In the genomic region with DNA sequence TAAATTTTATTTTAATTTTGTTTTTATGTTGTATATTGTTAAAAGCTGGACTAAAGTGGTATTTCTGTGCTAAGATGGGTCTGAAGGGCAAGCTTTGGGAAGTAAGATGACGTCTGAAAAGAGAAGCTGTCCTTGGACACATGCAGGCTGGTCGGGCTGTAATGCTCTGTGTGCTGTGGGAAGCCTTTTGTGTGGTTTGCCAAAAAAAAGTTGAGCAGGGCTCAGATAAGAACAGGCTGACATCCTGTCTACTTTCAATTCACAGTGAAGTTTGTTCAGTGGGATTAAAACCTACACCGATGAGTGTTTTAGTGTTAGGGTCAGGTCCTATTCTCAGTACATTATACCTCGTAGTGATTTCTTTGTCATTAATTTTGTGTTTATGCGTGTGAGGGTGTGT, we compare ENCODE assay signal across 13 mouse cellular contexts. TPM values are rescaled to one million over a fixed set of nuclear protein-coding genes. Genes with fewer than 3 reads are reported as not detected.
A peak's percentile ranks its signal among the peaks of the same experiment; 100 is the strongest.
DNase-seq lines count a peak whose midpoint lies in the region; ATAC-seq and TF ChIP-seq lines count a peak whose summit lies in the region.
"Had no signal": no experiment of that assay in that cellular context is flagged by ENCODE, and none has a peak within 500 bp of the region (broad histone marks: within the 10 kb centered on the region; RNA-seq: fewer than 3 reads in every experiment).

No protein-coding gene starts in this region.

- no peaks in the 10 kb centered on the region for H3K27me3 ChIP-seq in liver, embryonic 11.5 days (replicated peaks; ENCODE audit: control insufficient read depth, insufficient read depth, low read length)
- no peaks in the 10 kb centered on the region for H3K27me3 ChIP-seq in liver, postnatal 0 days (ENCODE audit: insufficient read depth, low read length)
- no peaks in the 10 kb centered on the region for H3K27me3 ChIP-seq in heart, postnatal 0 days (ENCODE audit: control insufficient read depth, insufficient read depth, low read length)
- H3K27me3 ChIP-seq: liver, embryonic 15.5 days had no signal

- no peak overlapping the region for H3K27ac ChIP-seq in liver, embryonic 11.5 days (ENCODE audit: low read depth, low read length)
- H3K27ac ChIP-seq in liver, postnatal 0 days (ENCODE audit: low read depth): no peak overlapping the region
- H3K27ac ChIP-seq in heart, postnatal 0 days (ENCODE audit: low read depth): 0 out of 2 replicates have a peak overlapping the region, but pooled peaks have one; percentile 53
- H3K27ac ChIP-seq: liver, embryonic 15.5 days; midbrain, embryonic 10.5 days had no signal

- no peak overlapping the region for H3K9ac ChIP-seq in liver, embryonic 11.5 days (ENCODE audit: low read depth, low read length)
- H3K9ac ChIP-seq in liver, postnatal 0 days (replicated peaks): no peak overlapping the region
- H3K9ac ChIP-seq in heart, postnatal 0 days (replicated peaks; ENCODE audit: low read depth, low read length): no peak overlapping the region
- H3K9ac ChIP-seq: liver, embryonic 15.5 days had no signal

- peaks cover 31% of the 10 kb centered on the region for H3K36me3 ChIP-seq in liver, embryonic 11.5 days (ENCODE audit: control insufficient read depth, insufficient read depth, low read length)
- H3K36me3 ChIP-seq in liver, postnatal 0 days (replicated peaks; ENCODE audit: insufficient read depth, low read length): peaks cover 62% of the 10 kb centered on the region
- H3K36me3 ChIP-seq in heart, postnatal 0 days (replicated peaks; ENCODE audit: control insufficient read depth, insufficient read depth, low read length): peaks cover 52% of the 10 kb centered on the region

- no peaks in the 10 kb centered on the region for H3K9me3 ChIP-seq in liver, embryonic 11.5 days (ENCODE audit: control insufficient read depth, low read length)
- H3K9me3 ChIP-seq in liver, postnatal 0 days (ENCODE audit: low read length): no peaks in the 10 kb centered on the region
- H3K9me3 ChIP-seq in heart, postnatal 0 days (replicated peaks; ENCODE audit: control insufficient read depth, low read length): no peaks in the 10 kb centered on the region
- H3K9me3 ChIP-seq: liver, embryonic 15.5 days; midbrain, embryonic 10.5 days had no signal

- TF ChIP-seq CTCF in liver, postnatal 0 days (IDR thresholded peaks at IDR 0.05; ENCODE audit: low read depth): no peak
- TF ChIP-seq CTCF in heart, postnatal 0 days (IDR thresholded peaks at IDR 0.05; ENCODE audit: low read depth): no peak

- no peak overlapping the region for H3K4me2 ChIP-seq in liver, embryonic 11.5 days
- H3K4me2 ChIP-seq in liver, postnatal 0 days (ENCODE audit: low read depth, low read length): no peak overlapping the region
- H3K4me2 ChIP-seq in heart, postnatal 0 days (ENCODE audit: low read depth, low read length): no peak overlapping the region
- H3K4me2 ChIP-seq: liver, embryonic 15.5 days had no signal

- DNase-seq in liver, embryonic 11.5 days (ENCODE audit: low spot score): no peak
- DNase-seq in liver, postnatal 0 days: no peak
- peak; percentile 25 for DNase-seq in CD4-positive, CD25-positive, alpha-beta regulatory T cell, adult 2 months (ENCODE audit: low read depth, low spot score)
- DNase-seq in T-cell, adult 2 months (ENCODE audit: low spot score): peak; percentile 62
- DNase-seq in heart, postnatal 0 days (ENCODE audit: low spot score): peak; percentile 29
- no peak for DNase-seq in urinary bladder, adult 18-20 months (ENCODE audit: low spot score in 2 of 2)
- DNase-seq in gastrocnemius, postnatal 10 days: no peak
- DNase-seq in right cerebral cortex, adult 18-20 months: no peak
- DNase-seq: cerebellum, adult 11 months; kidney, adult 18-20 months; left cerebral cortex, postnatal 4 days had no signal

- H3K4me3 ChIP-seq in liver, embryonic 11.5 days (ENCODE audit: low read depth, low read length): no peak overlapping the region
- H3K4me3 ChIP-seq in liver, postnatal 0 days (ENCODE audit: low read depth, low read length): no peak overlapping the region
- H3K4me3 ChIP-seq in heart, postnatal 0 days (ENCODE audit: low read depth, low read length): no peak overlapping the region
- H3K4me3 ChIP-seq: liver, embryonic 15.5 days; midbrain, embryonic 10.5 days had no signal

- TF ChIP-seq EP300 in liver, postnatal 0 days (IDR thresholded peaks at IDR 0.05; ENCODE audit: low read depth): no peak
- no peak for TF ChIP-seq EP300 in heart, postnatal 0 days (IDR thresholded peaks at IDR 0.05; ENCODE audit: low read depth)

- no peaks in the 10 kb centered on the region for H3K4me1 ChIP-seq in liver, embryonic 11.5 days (replicated peaks; ENCODE audit: control insufficient read depth, insufficient read depth, low read length)
- no peaks in the 10 kb centered on the region for H3K4me1 ChIP-seq in liver, postnatal 0 days (ENCODE audit: insufficient read depth)
- H3K4me1 ChIP-seq in heart, postnatal 0 days (ENCODE audit: control insufficient read depth, insufficient read depth): no peaks in the 10 kb centered on the region
- H3K4me1 ChIP-seq: liver, embryonic 15.5 days; midbrain, embryonic 10.5 days had no signal

- WGBS in liver, embryonic 11.5 days: 70% methylated on average over 5 of the region's 5 CpGs
- 66% methylated on average over 5 of the region's 5 CpGs for WGBS in liver, postnatal 0 days (ENCODE audit: insufficient replicate concordance)
- WGBS in heart, postnatal 0 days: 65% methylated on average over 5 of the region's 5 CpGs

- ATAC-seq in liver, embryonic 11.5 days (replicated peaks; ENCODE audit: low FRiP score): peak; percentile 37; the same call in 1 of the 2 replicates
- no peak for ATAC-seq in liver, postnatal 0 days
- ATAC-seq in heart, postnatal 0 days (ENCODE audit: insufficient read depth, low read depth): peak; percentile 53; the same call in 1 of the 2 replicates

RNA-seq across cellular contexts. Expression of gene Chd1, which starts 38.6 kb away (rescaled TPM):
- polyA plus RNA-seq in liver, embryonic 11.5 days (2014; fragmentation: Nextera tagmentation; extraction: Ambion mirVana): 24.4 and 26.7 TPM in 2 replicates
- 10.7 and 12.5 TPM in 2 replicates for polyA plus RNA-seq in liver, postnatal 0 days (2015; fragmentation: Nextera tagmentation; extraction: Ambion mirVana)
- total RNA-seq in heart, postnatal 0 days (2014; rRNA removed; ENCODE audit: low replicate concordance): 8.7 and 15.3 TPM in 2 replicates
- polyA plus RNA-seq in heart, postnatal 0 days (2015; fragmentation: Nextera tagmentation; extraction: Ambion mirVana): 8.8 and 9.7 TPM in 2 replicates
- 10 to 100 TPM; 16.2 to 21.9 TPM for total RNA-seq in gastrocnemius, postnatal 10 days (2021)

Comparison
In these comparisons a context has a peak if more than half of its experiments do, and no peak if none do; other contexts are left out.
1. DNase-seq: peak in CD4-positive, CD25-positive, alpha-beta regulatory T cell, adult 2 months (single experiment), T-cell, adult 2 months (single experiment) and heart, postnatal 0 days (single experiment); none in liver, embryonic 11.5 days (single experiment), liver, postnatal 0 days (single experiment), urinary bladder, adult 18-20 months (0 of 2), gastrocnemius, postnatal 10 days (single experiment) and right cerebral cortex, adult 18-20 months (single experiment).